Mouse (Mus musculus) megakaryocyte, embryonic 14.5 days (primary cell): ENCODE data around the gene Fer. TPM values are rescaled to one million over a fixed set of nuclear protein-coding genes. Genes with fewer than 3 reads are reported as not detected.

Experiments
- H3K27me3 ChIP-seq: replicated peaks from 2 replicates; pipeline ENCODE3; 2012; ENCODE audit warnings: inconsistent platforms
- H3K36me3 ChIP-seq: replicated peaks from 2 replicates; pipeline ENCODE3; 2012; ENCODE audit warnings: low read length, inconsistent platforms, mixed read lengths
- H3K4me1 ChIP-seq: 2 replicates; pipeline ENCODE4 v1.6.1; 2012; ENCODE audit warnings: inconsistent platforms
- H3K4me3 ChIP-seq: replicated peaks from 2 replicates; pipeline ENCODE3; 2012; ENCODE audit warnings: moderate library complexity, mild to moderate bottlenecking, inconsistent platforms
- H3K9me3 ChIP-seq: 2 replicates; pipeline ENCODE4 v1.6.1; 2012; ENCODE audit warnings: inconsistent platforms
- FLI1 ChIP-seq: IDR thresholded peaks from 2 replicates; pipeline ENCODE4 v1.6.1; 2012; ENCODE audit warnings: low read length, inconsistent platforms, mixed read lengths
- GATA1 ChIP-seq: IDR thresholded peaks from 3 replicates; pipeline ENCODE4 v1.6.1; 2012; ENCODE audit warnings: mixed read lengths, low read length, inconsistent platforms, borderline replicate concordance
- polyA plus RNA-seq: library from polyadenylated mRNA; stranded (reverse); fragments of >175 nt; gene quantifications from 2 replicates; pipeline ENCODE4 v1.2.3, GENCODE M21; 2012; ENCODE audit warnings: low replicate concordance; ENCODE audit not compliant: insufficient read depth

Fer gene
- polyA plus RNA-seq, 1 experiment: 2.2 TPM

- H3K36me3 ChIP-seq: peaks cover 18% of the 10 kb centered on the region
- no peaks in the 10 kb centered on the region for H3K27me3 ChIP-seq
- H3K4me1 ChIP-seq: peaks cover 34% of the 10 kb centered on the region
- TF ChIP-seq FLI1 (no peak), GATA1 (no peak)
- no peaks in the 10 kb centered on the region for H3K9me3 ChIP-seq
- H3K4me3 ChIP-seq: no peak overlapping the region
These were observed 104.2 kb downstream of the Fer start for GRCm38 (mm10) chr17:63967091-63967490.

GRCm38 (mm10) chr17:63969448-63969847 is 106.6 kb downstream of the Fer start:
- Histone ChIP-seq H3K4me3 (no peak overlapping the region), H3K36me3 (peaks cover 24% of the 10 kb centered on the region), H3K4me1 (peaks cover 34% of the 10 kb centered on the region), H3K27me3 (no peaks in the 10 kb centered on the region), H3K9me3 (no peaks in the 10 kb centered on the region)
- no peak for TF ChIP-seq FLI1
- TF ChIP-seq GATA1: no peak

GRCm38 (mm10) chr17:63970239-63970638 is 107.4 kb downstream of the Fer start:
- TF ChIP-seq GATA1 (no peak), FLI1 (no peak)
- peaks cover 34% of the 10 kb centered on the region for H3K4me1 ChIP-seq
- no peaks in the 10 kb centered on the region for H3K9me3 ChIP-seq
- no peaks in the 10 kb centered on the region for H3K27me3 ChIP-seq
- peaks cover 28% of the 10 kb centered on the region for H3K36me3 ChIP-seq
- no peak overlapping the region for H3K4me3 ChIP-seq

GRCm38 (mm10) chr17:63970939-63971338 is 108.1 kb downstream of the Fer start:
- Histone ChIP-seq H3K27me3 (no peaks in the 10 kb centered on the region), H3K9me3 (no peaks in the 10 kb centered on the region), H3K4me3 (no peak overlapping the region), H3K36me3 (peaks cover 27% of the 10 kb centered on the region), H3K4me1 (peaks cover 34% of the 10 kb centered on the region)
- TF ChIP-seq FLI1 (no peak), GATA1 (no peak)

- Histone ChIP-seq H3K9me3 (no peaks in the 10 kb centered on the region), H3K36me3 (peaks cover 20% of the 10 kb centered on the region), H3K4me1 (peaks cover 34% of the 10 kb centered on the region), H3K27me3 (no peaks in the 10 kb centered on the region), H3K4me3 (no peak overlapping the region)
- TF ChIP-seq FLI1: no peak
- no peak for TF ChIP-seq GATA1
These were observed 109.3 kb downstream of the Fer start for GRCm38 (mm10) chr17:63972181-63972580.

- TF ChIP-seq FLI1 (no peak), GATA1 (no peak)
- H3K4me3 ChIP-seq: no peak overlapping the region
- no peaks in the 10 kb centered on the region for H3K27me3 ChIP-seq
- peaks cover 21% of the 10 kb centered on the region for H3K36me3 ChIP-seq
- no peaks in the 10 kb centered on the region for H3K9me3 ChIP-seq
- H3K4me1 ChIP-seq: peaks cover 17% of the 10 kb centered on the region
These were observed 110.9 kb downstream of the Fer start for GRCm38 (mm10) chr17:63973806-63974205.

GRCm38 (mm10) chr17:63974253-63974652 is 111.4 kb downstream of the Fer start:
- H3K27me3 ChIP-seq: no peaks in the 10 kb centered on the region
- TF ChIP-seq GATA1 (no peak), FLI1 (no peak)

GRCm38 (mm10) chr17:63978794-63979571 is 116.1 kb downstream of the Fer start:
- TF ChIP-seq GATA1 (no peak), FLI1 (no peak)
- no peaks in the 10 kb centered on the region for H3K27me3 ChIP-seq
- peaks cover 7% of the 10 kb centered on the region; the same call in 1 of the 2 replicates for H3K4me1 ChIP-seq
- no peak overlapping the region for H3K4me3 ChIP-seq
- H3K36me3 ChIP-seq: peaks cover 22% of the 10 kb centered on the region
- H3K9me3 ChIP-seq: no peaks in the 10 kb centered on the region

More at GRCm38 (mm10) chr17:63974253-63974652, 111.4 kb downstream of the Fer start:
- H3K36me3 ChIP-seq: peaks cover 21% of the 10 kb centered on the region
- H3K4me1 ChIP-seq: peaks cover 14% of the 10 kb centered on the region
- H3K4me3 ChIP-seq: no peak overlapping the region
- H3K9me3 ChIP-seq: no peaks in the 10 kb centered on the region

- Histone ChIP-seq H3K4me3 (no peak overlapping the region), H3K27me3 (no peaks in the 10 kb centered on the region), H3K4me1 (peaks cover 7% of the 10 kb centered on the region; the same call in 1 of the 2 replicates), H3K9me3 (no peaks in the 10 kb centered on the region), H3K36me3 (peaks cover 14% of the 10 kb centered on the region)
- TF ChIP-seq GATA1 (no peak), FLI1 (no peak)
These were observed 117.3 kb downstream of the Fer start for GRCm38 (mm10) chr17:63980167-63980566.

GRCm38 (mm10) chr17:63988710-63989109 is 125.8 kb downstream of the Fer start:
- TF ChIP-seq FLI1 (no peak), GATA1 (no peak)
- Histone ChIP-seq H3K36me3 (peaks cover 23% of the 10 kb centered on the region), H3K9me3 (no peaks in the 10 kb centered on the region), H3K4me1 (peaks cover 3% of the 10 kb centered on the region), H3K27me3 (no peaks in the 10 kb centered on the region), H3K4me3 (no peak overlapping the region)
